Mouse (Mus musculus) intestine, embryonic 14.5 days (tissue): ENCODE data around the gene B430306N03Rik. TPM values are rescaled to one million over a fixed set of nuclear protein-coding genes. Genes with fewer than 3 reads are reported as not detected.
"Not testable (repeated sequence)": the region's sequence is repeated elsewhere in the genome, so short reads cannot be mapped to it uniquely, and the experiment has no call there.

Experiments
- ATAC-seq: fragments of 200-750 bp; cut with Nextera tagmentation; replicated peaks from 2 replicates; pipeline ENCODE4 v1.8.0; 2017; ENCODE audit warnings: low read depth, moderate number of reproducible peaks, moderate TSS enrichment, moderate library complexity; ENCODE audit not compliant: low FRiP score, low TSS enrichment
- DNase-seq: peaks from one replicate; pipeline ENCODE4 v3.0.0-alpha.2; 2018; ENCODE audit warnings: low spot score
- H3K27ac ChIP-seq: fragments of 300-500 bp; sonication (generic); 2 replicates; pipeline ENCODE4 v1.5.1; 2014; ENCODE audit warnings: low read depth, mild to moderate bottlenecking, control low read depth
- H3K27me3 ChIP-seq: fragments of 300-500 bp; sonication (generic); replicated peaks from 2 replicates; pipeline ENCODE4 v1.6.1; 2014; ENCODE audit warnings: low read length, control low read depth; ENCODE audit not compliant: control insufficient read depth, insufficient read depth
- H3K36me3 ChIP-seq: fragments of 300-500 bp; sonication (generic); 2 replicates; pipeline ENCODE4 v1.6.1; 2014; ENCODE audit warnings: low read length, control low read depth; ENCODE audit not compliant: control insufficient read depth, insufficient read depth
- H3K4me1 ChIP-seq: fragments of 300-500 bp; sonication (generic); replicated peaks from 2 replicates; pipeline ENCODE4 v1.6.1; 2014; ENCODE audit warnings: low read length, control low read depth, mixed read lengths; ENCODE audit not compliant: control insufficient read depth, insufficient read depth
- H3K4me2 ChIP-seq: fragments of 300-500 bp; sonication (generic); 2 replicates; pipeline ENCODE4 v1.6.1; 2014; ENCODE audit warnings: low read length
- H3K4me3 ChIP-seq: fragments of 300-500 bp; sonication (generic); 2 replicates; pipeline ENCODE4 v1.5.1; 2014; ENCODE audit warnings: low read depth, low read length, control low read depth, mixed read lengths
- H3K9ac ChIP-seq: fragments of 300-500 bp; sonication (generic); 2 replicates; pipeline ENCODE4 v1.6.1; 2014; ENCODE audit warnings: mild to moderate bottlenecking, low read length
- H3K9me3 ChIP-seq: fragments of 300-500 bp; sonication (generic); 2 replicates; pipeline ENCODE4 v1.6.1; 2016; ENCODE audit warnings: low read length, control low read depth; ENCODE audit not compliant: control insufficient read depth
- WGBS: fragments of 180-500 bp; shearing (Covaris S2); extraction: QIAGEN DNeasy Blood & Tissue Kit; methylation state at CpG from one replicate; pipeline ENCODE4 v1.1.7; 2014; 5-methylcytosine and 5-hydroxymethylcytosine counted together
- polyA plus RNA-seq: library from polyadenylated mRNA; unstranded; fragments of >200 nt; fragmentation: Nextera tagmentation; extraction: Ambion mirVana; gene quantifications from 2 replicates; pipeline ENCODE4 v1.2.1, GENCODE M21; 2014

Gene B430306N03Rik
- polyA plus RNA-seq, 1 experiment from 2014 or later = 0.41 TPM

GRCm38 (mm10) chr17:48341947-48342346 lies 26.0 kb downstream of the B430306N03Rik start:
- Histone ChIP-seq H3K9me3 (no peaks in the 10 kb centered on the region), H3K9ac (no peak overlapping the region), H3K27me3 (no peaks in the 10 kb centered on the region), H3K36me3 (no peaks in the 10 kb centered on the region), H3K4me3 (no peak overlapping the region), H3K4me1 (no peaks in the 10 kb centered on the region), H3K27ac (no peak overlapping the region), H3K4me2 (no peak overlapping the region)
- ATAC-seq (no peak), DNase-seq (no peak)
- 56% methylated on average over 3 of the region's 3 CpGs for WGBS

GRCm38 (mm10) chr17:48343065-48343464 lies 27.1 kb downstream of the B430306N03Rik start:
- 90% methylated on average over 2 of the region's 2 CpGs for WGBS
- Histone ChIP-seq H3K4me3 (no peak overlapping the region), H3K4me2 (no peak overlapping the region), H3K36me3 (no peaks in the 10 kb centered on the region), H3K9me3 (no peaks in the 10 kb centered on the region), H3K4me1 (no peaks in the 10 kb centered on the region), H3K27me3 (no peaks in the 10 kb centered on the region), H3K27ac (no peak overlapping the region), H3K9ac (no peak overlapping the region)
- no peak for DNase-seq
- no peak for ATAC-seq

GRCm38 (mm10) chr17:48345824-48346223 lies 29.9 kb downstream of the B430306N03Rik start:
- no peak for DNase-seq
- H3K36me3 ChIP-seq = no peaks in the 10 kb centered on the region
- H3K9ac ChIP-seq = no peak overlapping the region
- H3K27me3 ChIP-seq = no peaks in the 10 kb centered on the region
- no peak overlapping the region for H3K27ac ChIP-seq
- H3K4me1 ChIP-seq = no peaks in the 10 kb centered on the region
- no peaks in the 10 kb centered on the region for H3K9me3 ChIP-seq
- H3K4me2 ChIP-seq = no peak overlapping the region
- ATAC-seq = no peak
- H3K4me3 ChIP-seq = no peak overlapping the region
- WGBS = 79% methylated on average over 4 of the region's 4 CpGs

- no peaks in the 10 kb centered on the region for H3K36me3 ChIP-seq
- no peaks in the 10 kb centered on the region for H3K27me3 ChIP-seq
- no peak within 1 kb of the TSS for H3K27ac ChIP-seq
- 72% methylated on average over 5 of the region's 5 CpGs for WGBS
- no peak within 1 kb of the TSS for H3K9ac ChIP-seq
- H3K4me2 ChIP-seq = no peak within 1 kb of the TSS
- no peak for ATAC-seq
- no peak within 1 kb of the TSS for H3K4me3 ChIP-seq
- DNase-seq = no peak
- no peaks in the 10 kb centered on the region for H3K9me3 ChIP-seq
- no peaks in the 10 kb centered on the region for H3K4me1 ChIP-seq
Observed at GRCm38 (mm10) chr17:48346231-48346630, 30.3 kb downstream of the B430306N03Rik start, which contains the start of gene Trem2. TSS of gene Trem2 (plus strand) at chr17:48346401.

DNA sequence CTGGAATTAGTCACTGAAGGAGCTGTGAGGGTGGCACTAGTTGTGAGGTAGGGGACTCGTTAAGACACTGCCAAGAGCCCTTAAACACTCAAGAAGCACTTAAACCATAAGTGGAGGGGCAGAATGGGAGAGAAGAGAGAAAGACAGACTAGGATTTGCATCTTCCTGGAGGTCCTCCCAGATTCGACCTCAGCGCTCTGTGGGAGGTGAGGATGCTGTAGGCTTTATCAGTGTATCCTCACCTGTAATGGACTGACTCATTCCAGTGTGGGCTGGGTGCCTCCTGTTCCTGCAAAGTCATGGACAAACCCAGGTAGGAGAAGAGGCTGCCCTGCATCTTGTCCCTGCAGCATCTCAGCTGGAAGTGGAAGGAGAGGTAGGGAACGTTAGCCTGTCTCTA lies 30.9 kb downstream of the B430306N03Rik start:
- no peaks in the 10 kb centered on the region for H3K4me1 ChIP-seq
- H3K4me2 ChIP-seq = no peak overlapping the region
- H3K9me3 ChIP-seq = no peaks in the 10 kb centered on the region
- ATAC-seq (no peak), DNase-seq (no peak)
- no peaks in the 10 kb centered on the region for H3K27me3 ChIP-seq
- H3K9ac ChIP-seq = no peak overlapping the region
- no peak overlapping the region for H3K4me3 ChIP-seq
- WGBS = 65% methylated on average over 4 of the region's 4 CpGs
- H3K36me3 ChIP-seq = no peaks in the 10 kb centered on the region
- H3K27ac ChIP-seq = no peak overlapping the region

DNA sequence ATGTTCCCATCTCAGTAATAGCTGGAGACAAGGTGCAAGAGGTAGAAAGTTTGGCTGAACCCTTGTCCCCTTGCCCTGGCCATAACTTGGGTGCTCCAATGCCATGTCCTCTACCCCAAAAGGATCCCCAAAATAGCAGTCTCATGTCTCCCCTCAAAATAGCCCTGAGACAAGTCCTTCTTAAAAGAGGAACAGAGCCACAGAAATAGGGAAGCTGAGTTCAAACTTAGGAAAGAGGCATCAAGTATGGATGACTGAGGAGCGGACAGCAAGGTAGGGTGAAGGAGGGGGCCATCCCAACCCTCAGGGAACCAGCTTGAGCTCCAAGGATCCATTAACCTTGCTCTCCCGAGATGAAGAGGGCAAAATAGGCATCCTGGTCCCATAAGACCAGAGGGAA lies 31.3 kb downstream of the B430306N03Rik start:
- Histone ChIP-seq H3K36me3 (no peaks in the 10 kb centered on the region), H3K9me3 (no peaks in the 10 kb centered on the region), H3K4me2 (no peak overlapping the region), H3K4me3 (no peak overlapping the region), H3K27me3 (no peaks in the 10 kb centered on the region), H3K27ac (no peak overlapping the region), H3K4me1 (no peaks in the 10 kb centered on the region), H3K9ac (no peak overlapping the region)
- DNase-seq (no peak), ATAC-seq (no peak)
- 69% methylated on average over 2 of the region's 2 CpGs for WGBS

- Histone ChIP-seq H3K4me1 (no peaks in the 10 kb centered on the region), H3K9me3 (no peaks in the 10 kb centered on the region), H3K4me2 (no peak overlapping the region), H3K4me3 (no peak overlapping the region), H3K9ac (no peak overlapping the region), H3K27me3 (no peaks in the 10 kb centered on the region), H3K27ac (no peak overlapping the region), H3K36me3 (no peaks in the 10 kb centered on the region)
- WGBS = 76% methylated on average over 5 of the region's 5 CpGs
- DNase-seq = no peak
- ATAC-seq = no peak
Observed at GRCm38 (mm10) chr17:48350681-48351193, 34.8 kb downstream of the B430306N03Rik start.

DNA sequence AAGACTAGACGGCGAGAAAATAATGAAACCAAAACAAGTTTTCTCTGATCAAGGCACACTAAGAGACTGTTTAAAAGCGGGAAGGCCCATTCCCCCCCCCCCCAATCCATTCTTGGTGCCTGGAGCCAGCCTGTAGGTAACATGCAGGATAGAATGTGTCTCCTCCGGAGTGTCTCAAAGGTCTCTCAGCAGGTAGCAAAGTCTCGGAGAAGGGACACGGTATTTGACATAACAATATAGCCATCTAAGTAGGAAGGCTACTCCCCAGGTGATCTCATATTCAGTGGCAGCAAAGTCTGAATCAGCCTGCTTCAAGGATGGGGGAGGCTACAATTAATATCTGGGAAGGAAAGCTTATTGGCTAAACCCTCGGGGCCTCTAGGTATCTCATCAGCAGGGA lies 37.0 kb downstream of the B430306N03Rik start:
- not testable (repeated sequence) for H3K27ac ChIP-seq, H3K36me3 ChIP-seq, DNase-seq, H3K4me2 ChIP-seq, H3K27me3 ChIP-seq, H3K4me3 ChIP-seq, H3K4me1 ChIP-seq, H3K9ac ChIP-seq, H3K9me3 ChIP-seq, ATAC-seq
- 78% methylated on average over 7 of the region's 7 CpGs for WGBS

DNA sequence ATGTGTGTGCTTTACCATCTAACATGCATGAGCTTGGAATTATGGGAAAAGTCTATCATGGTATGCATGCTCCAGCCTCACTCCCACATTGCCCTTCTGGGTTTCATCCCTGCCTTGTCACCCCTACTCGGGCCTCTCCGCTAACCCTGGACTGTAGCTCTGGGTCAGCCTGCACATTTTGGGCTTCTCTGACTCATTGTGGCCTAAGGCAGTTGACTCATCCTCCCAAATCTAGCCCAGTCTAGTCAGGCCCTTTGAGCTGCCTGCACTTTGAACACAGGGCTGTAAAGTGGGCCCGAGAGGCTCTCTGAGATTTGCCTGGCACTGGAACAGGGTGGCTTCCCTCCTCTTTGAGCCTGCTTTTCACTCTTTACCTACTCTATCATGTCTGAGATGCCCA lies 39.9 kb downstream of the B430306N03Rik start:
- no peak overlapping the region for H3K4me3 ChIP-seq
- DNase-seq (no peak), ATAC-seq (no peak)
- H3K4me1 ChIP-seq = no peaks in the 10 kb centered on the region
- 91% methylated on average over 3 of the region's 3 CpGs for WGBS
- H3K27me3 ChIP-seq = no peaks in the 10 kb centered on the region
- H3K9ac ChIP-seq = no peak overlapping the region
- H3K27ac ChIP-seq = no peak overlapping the region
- no peaks in the 10 kb centered on the region for H3K36me3 ChIP-seq
- H3K9me3 ChIP-seq = no peaks in the 10 kb centered on the region
- H3K4me2 ChIP-seq = no peak overlapping the region
